In the genomic region with DNA sequence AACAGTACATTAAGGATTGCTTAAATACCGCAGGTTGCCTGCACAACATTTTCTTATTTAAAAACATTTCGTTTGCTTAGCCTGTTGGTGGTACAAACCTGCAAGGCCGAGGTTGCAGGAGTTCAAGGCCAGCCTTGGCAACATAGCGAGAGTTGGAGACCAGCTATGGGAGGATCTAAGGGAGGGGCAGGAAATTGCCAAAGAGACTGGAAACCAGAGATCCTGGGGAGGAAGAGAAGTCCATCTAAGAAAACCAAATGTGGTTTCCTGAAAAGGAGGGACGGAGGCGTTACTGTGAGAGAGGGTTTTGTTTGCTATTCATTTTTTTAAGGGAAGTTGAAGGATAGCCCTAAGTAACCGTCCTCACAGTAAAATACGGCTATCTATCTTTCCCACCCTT, we compare ENCODE assay signal across 8 mouse cellular contexts. TPM values are rescaled to one million over a fixed set of nuclear protein-coding genes. Genes with fewer than 3 reads are reported as not detected.
DNase-seq lines count a peak whose midpoint lies in the region; ATAC-seq and TF ChIP-seq lines count a peak whose summit lies in the region.

No protein-coding gene starts in this region.

- peaks cover 19% of the 10 kb centered on the region for H3K4me1 ChIP-seq in forebrain, embryonic 12.5 days
- peaks cover 20% of the 10 kb centered on the region for H3K4me1 ChIP-seq in hindbrain, embryonic 13.5 days (replicated peaks)
- peaks cover 11% of the 10 kb centered on the region; the same call in 1 of the 2 replicates for H3K4me1 ChIP-seq in lung, embryonic 15.5 days
- H3K4me1 ChIP-seq in small intestine, adult 2 months (ENCODE audit: control insufficient read depth, insufficient read depth, insufficient read length, low read length) = no peaks in the 10 kb centered on the region

- peaks cover 4% of the 10 kb centered on the region for H3K36me3 ChIP-seq in forebrain, embryonic 12.5 days (replicated peaks)
- peaks cover 4% of the 10 kb centered on the region for H3K36me3 ChIP-seq in hindbrain, embryonic 13.5 days
- H3K36me3 ChIP-seq in lung, embryonic 15.5 days = 0 out of 2 replicates have a peak, but pooled peaks cover 3% of the 10 kb centered on the region
- no peaks in the 10 kb centered on the region for H3K36me3 ChIP-seq in small intestine, adult 2 months (ENCODE audit: control insufficient read depth, insufficient read depth, low read length)

- H3K9me3 ChIP-seq in forebrain, embryonic 12.5 days = no peaks in the 10 kb centered on the region
- H3K9me3 ChIP-seq in hindbrain, embryonic 13.5 days = no peaks in the 10 kb centered on the region
- no peaks in the 10 kb centered on the region for H3K9me3 ChIP-seq in lung, embryonic 15.5 days

- H3K27ac ChIP-seq in forebrain, embryonic 12.5 days = no peak overlapping the region
- H3K27ac ChIP-seq in hindbrain, embryonic 13.5 days = peak overlapping the region; percentile 99
- peak overlapping the region; percentile 98 for H3K27ac ChIP-seq in lung, embryonic 15.5 days
- peak overlapping the region; percentile 59 for H3K27ac ChIP-seq in small intestine, adult 2 months (ENCODE audit: insufficient read depth, low read depth, low read length)

- H3K9ac ChIP-seq in forebrain, embryonic 12.5 days = peak overlapping the region; percentile 77; the same call in 1 of the 2 replicates
- peak overlapping the region; percentile 96 for H3K9ac ChIP-seq in hindbrain, embryonic 13.5 days
- peak overlapping the region; percentile 87; the same call in 1 of the 2 replicates for H3K9ac ChIP-seq in lung, embryonic 15.5 days

- TF ChIP-seq CTCF in small intestine, adult 2 months (IDR thresholded peaks at IDR 0.05; ENCODE audit: extremely low read depth, insufficient read length, insufficient replicate concordance, low read depth, low read length) = no peak

- peak; percentile 62 for DNase-seq in ovary, adult 18-20 months (ENCODE audit: low spot score)
- no peak for DNase-seq in ovary, postnatal 10 days (ENCODE audit: low spot score)
- DNase-seq in cerebellum, adult 9-10 months = no peak
- DNase-seq in spleen, adult 18-20 months = no peak

- no peak for TF ChIP-seq POLR2A in small intestine, adult 2 months (IDR thresholded peaks at IDR 0.05; ENCODE audit: low read depth, low read length)

- peak overlapping the region; percentile 85 for H3K4me2 ChIP-seq in forebrain, embryonic 12.5 days
- peak overlapping the region; percentile 82 for H3K4me2 ChIP-seq in hindbrain, embryonic 13.5 days
- peak overlapping the region; percentile 95 for H3K4me2 ChIP-seq in lung, embryonic 15.5 days

- ATAC-seq in forebrain, embryonic 12.5 days (ENCODE audit: low FRiP score) = no peak
- no peak for ATAC-seq in hindbrain, embryonic 13.5 days (ENCODE audit: low FRiP score)
- no peak for ATAC-seq in lung, embryonic 15.5 days (ENCODE audit: borderline replicate concordance, extremely low read depth, low FRiP score, low TSS enrichment)

- WGBS in forebrain, embryonic 12.5 days = 58% methylated on average over 8 of the region's 8 CpGs
- WGBS in hindbrain, embryonic 13.5 days = 63% methylated on average over 8 of the region's 8 CpGs
- WGBS in lung, embryonic 15.5 days = 42% methylated on average over 8 of the region's 8 CpGs
- whole genome bisulfite sequencing in small intestine, adult 2 months = 66% methylated on average over 8 of the region's 8 CpGs

- H3K27me3 ChIP-seq in forebrain, embryonic 12.5 days = no peaks in the 10 kb centered on the region
- no peaks in the 10 kb centered on the region for H3K27me3 ChIP-seq in hindbrain, embryonic 13.5 days
- no peaks in the 10 kb centered on the region for H3K27me3 ChIP-seq in lung, embryonic 15.5 days
- H3K27me3 ChIP-seq in small intestine, adult 2 months (ENCODE audit: control insufficient read depth, insufficient read depth, low read length) = no peaks in the 10 kb centered on the region

- peak overlapping the region; percentile 65; the same call in 1 of the 2 replicates for H3K4me3 ChIP-seq in forebrain, embryonic 12.5 days (replicated peaks)
- peak overlapping the region; percentile 75 for H3K4me3 ChIP-seq in hindbrain, embryonic 13.5 days
- H3K4me3 ChIP-seq in lung, embryonic 15.5 days = peak overlapping the region; percentile 75
- 0 out of 2 replicates have a peak overlapping the region, but pooled peaks have one; percentile 71 for H3K4me3 ChIP-seq in small intestine, adult 2 months (ENCODE audit: low read depth, low read length)

RNA-seq across cellular contexts. Expression of a gene that starts 1.3 kb away (rescaled TPM):
- 1.2 TPM in 2 replicates for polyA plus RNA-seq in forebrain, embryonic 12.5 days (2016; fragmentation: Nextera tagmentation; extraction: Ambion mirVana)
- 1.4 TPM in 2 replicates for polyA plus RNA-seq in hindbrain, embryonic 13.5 days (2015; fragmentation: Nextera tagmentation; extraction: Ambion mirVana)
- polyA plus RNA-seq in lung, embryonic 15.5 days (2015; fragmentation: Nextera tagmentation; extraction: Ambion mirVana) = 1.3 and 1.6 TPM in 2 replicates
- polyA plus RNA-seq in small intestine, adult 2 months (2012; rRNA removed) = 0.35 TPM in 1 of 2 replicates, not detected in the other
